Mouse (Mus musculus) midbrain, embryonic 15.5 days (tissue): Measurements from ENCODE around the gene Nudc. TPM values are rescaled to one million over a fixed set of nuclear protein-coding genes. Genes with fewer than 3 reads are reported as not detected.

Experiments
- ATAC-seq: fragments of 200-750 bp; cut with Nextera tagmentation; replicated peaks from 2 replicates; pipeline ENCODE4 v1.8.0; 2017; ENCODE audit warnings: moderate TSS enrichment
- H3K27ac ChIP-seq: fragments of 300-500 bp; sonication (generic); 2 replicates; pipeline ENCODE4 v1.5.1; 2015; ENCODE audit warnings: mild to moderate bottlenecking, inconsistent platforms
- H3K27me3 ChIP-seq: fragments of 300-500 bp; sonication (generic); replicated peaks from 2 replicates; pipeline ENCODE4 v1.6.1; 2015; ENCODE audit warnings: inconsistent platforms
- H3K36me3 ChIP-seq: fragments of 300-500 bp; sonication (generic); replicated peaks from 2 replicates; pipeline ENCODE4 v1.6.1; 2015; ENCODE audit warnings: inconsistent platforms
- H3K4me1 ChIP-seq: fragments of 300-500 bp; sonication (generic); 2 replicates; pipeline ENCODE4 v1.6.1; 2015; ENCODE audit warnings: inconsistent platforms
- H3K4me2 ChIP-seq: fragments of 300-500 bp; sonication (generic); 2 replicates; pipeline ENCODE4 v1.6.1; 2015; ENCODE audit warnings: inconsistent platforms, mild to moderate bottlenecking, moderate library complexity
- H3K4me3 ChIP-seq: fragments of 300-500 bp; sonication (generic); 2 replicates; pipeline ENCODE4 v1.5.1; 2015; ENCODE audit warnings: mild to moderate bottlenecking, inconsistent platforms
- H3K9ac ChIP-seq: fragments of 300-500 bp; sonication (generic); 2 replicates; pipeline ENCODE4 v1.6.1; 2015; ENCODE audit warnings: mild to moderate bottlenecking, inconsistent platforms
- H3K9me3 ChIP-seq: fragments of 300-500 bp; sonication (generic); 2 replicates; pipeline ENCODE4 v1.6.1; 2016; ENCODE audit warnings: inconsistent platforms
- WGBS: fragments of 180-500 bp; shearing (Covaris S2); methylation state at CpG from one replicate; pipeline ENCODE4 v1.1.7; 2015; ENCODE audit warnings: mixed read lengths; 5-methylcytosine and 5-hydroxymethylcytosine counted together
- polyA plus RNA-seq: library from polyadenylated mRNA; unstranded; fragments of >200 nt; fragmentation: Nextera tagmentation; extraction: Ambion mirVana; gene quantifications from 2 replicates; pipeline ENCODE4 v1.2.1, GENCODE M21; 2015

The Nudc gene
- polyA plus RNA-seq, 1 experiment from 2014 or later: 255 TPM

- H3K9me3 ChIP-seq: no peaks in the 10 kb centered on the region
- ATAC-seq: no peak
- no peak overlapping the region for H3K9ac ChIP-seq
- no peaks in the 10 kb centered on the region for H3K27me3 ChIP-seq
- H3K4me1 ChIP-seq: no peaks in the 10 kb centered on the region
- whole genome bisulfite sequencing: 72% methylated on average over 11 of the region's 11 CpGs
- no peak overlapping the region for H3K27ac ChIP-seq
- H3K36me3 ChIP-seq: no peaks in the 10 kb centered on the region
- H3K4me2 ChIP-seq: no peak overlapping the region
- no peak overlapping the region for H3K4me3 ChIP-seq
Observed at GRCm38 (mm10) chr4:133563123-133563571, 17.4 kb upstream of the Nudc start.

GRCm38 (mm10) chr4:133561622-133562021 lies 15.8 kb upstream of the Nudc start:
- Histone ChIP-seq H3K36me3 (no peaks in the 10 kb centered on the region), H3K4me2 (no peak overlapping the region), H3K9ac (no peak overlapping the region), H3K9me3 (no peaks in the 10 kb centered on the region), H3K4me3 (no peak overlapping the region), H3K27me3 (no peaks in the 10 kb centered on the region), H3K4me1 (no peaks in the 10 kb centered on the region), H3K27ac (no peak overlapping the region)
- 72% methylated on average over 4 of the region's 4 CpGs for WGBS
- no peak for ATAC-seq

- H3K36me3 ChIP-seq: no peaks in the 10 kb centered on the region
- 76% methylated on average over 4 of the region's 4 CpGs for WGBS
- no peaks in the 10 kb centered on the region for H3K9me3 ChIP-seq
- H3K4me1 ChIP-seq: no peaks in the 10 kb centered on the region
- H3K27ac ChIP-seq: no peak overlapping the region
- H3K27me3 ChIP-seq: no peaks in the 10 kb centered on the region
- no peak overlapping the region for H3K9ac ChIP-seq
- ATAC-seq: no peak
- no peak overlapping the region for H3K4me2 ChIP-seq
- no peak overlapping the region for H3K4me3 ChIP-seq
Observed at GRCm38 (mm10) chr4:133559846-133560245, 14.1 kb upstream of the Nudc start.

GRCm38 (mm10) chr4:133557041-133557717 lies 11.4 kb upstream of the Nudc start:
- Histone ChIP-seq H3K4me3 (no peak overlapping the region), H3K9ac (no peak overlapping the region), H3K36me3 (no peaks in the 10 kb centered on the region), H3K4me1 (no peaks in the 10 kb centered on the region), H3K27me3 (no peaks in the 10 kb centered on the region), H3K9me3 (no peaks in the 10 kb centered on the region), H3K27ac (no peak overlapping the region), H3K4me2 (no peak overlapping the region)
- ATAC-seq: no peak
- 41% methylated on average over 10 of the region's 10 CpGs for WGBS

- no peak for ATAC-seq
- H3K9me3 ChIP-seq: no peaks in the 10 kb centered on the region
- no peak overlapping the region for H3K4me3 ChIP-seq
- WGBS: 79% methylated on average over 19 of the region's 19 CpGs
- H3K36me3 ChIP-seq: no peaks in the 10 kb centered on the region
- no peak overlapping the region for H3K4me2 ChIP-seq
- no peak overlapping the region for H3K9ac ChIP-seq
- H3K27me3 ChIP-seq: no peaks in the 10 kb centered on the region; the same call in 1 of the 2 replicates
- H3K4me1 ChIP-seq: no peaks in the 10 kb centered on the region
- H3K27ac ChIP-seq: no peak overlapping the region
Observed at GRCm38 (mm10) chr4:133553448-133554330, 7.9 kb upstream of the Nudc start.

GRCm38 (mm10) chr4:133552768-133553447 lies 7.1 kb upstream of the Nudc start, which contains the start of gene Nr0b2:
Gene Nr0b2, plus strand, starts transcription at chr4:133553376.
- H3K27ac ChIP-seq: no peak within 1 kb of the TSS
- no peaks in the 10 kb centered on the region for H3K36me3 ChIP-seq
- no peaks in the 10 kb centered on the region; the same call in 1 of the 2 replicates for H3K27me3 ChIP-seq
- H3K4me2 ChIP-seq: no peak within 1 kb of the TSS
- ATAC-seq: no peak
- 78% methylated on average over 10 of the region's 10 CpGs for WGBS
- H3K9me3 ChIP-seq: no peaks in the 10 kb centered on the region
- no peak within 1 kb of the TSS for H3K4me3 ChIP-seq
- no peak within 1 kb of the TSS for H3K9ac ChIP-seq
- H3K4me1 ChIP-seq: no peaks in the 10 kb centered on the region

GRCm38 (mm10) chr4:133552029-133552428 lies 6.2 kb upstream of the Nudc start:
- Histone ChIP-seq H3K4me1 (no peaks in the 10 kb centered on the region), H3K36me3 (no peaks in the 10 kb centered on the region), H3K27me3 (no peaks in the 10 kb centered on the region; the same call in 1 of the 2 replicates), H3K4me3 (no peak overlapping the region), H3K9ac (no peak overlapping the region), H3K4me2 (no peak overlapping the region), H3K27ac (no peak overlapping the region), H3K9me3 (no peaks in the 10 kb centered on the region)
- no peak for ATAC-seq
- WGBS: 81% methylated on average over 1 of the region's 1 CpGs

GRCm38 (mm10) chr4:133536652-133537051 lies 9.1 kb downstream of the Nudc start:
- H3K9ac ChIP-seq: no peak overlapping the region
- no peak overlapping the region for H3K4me2 ChIP-seq
- peaks cover 44% of the 10 kb centered on the region for H3K36me3 ChIP-seq
- ATAC-seq: no peak
- H3K27me3 ChIP-seq: no peaks in the 10 kb centered on the region
- no peak overlapping the region for H3K4me3 ChIP-seq
- H3K27ac ChIP-seq: no peak overlapping the region
- H3K4me1 ChIP-seq: no peaks in the 10 kb centered on the region
- no peaks in the 10 kb centered on the region for H3K9me3 ChIP-seq
- WGBS: 89% methylated on average over 5 of the region's 5 CpGs

- Histone ChIP-seq H3K27me3 (no peaks in the 10 kb centered on the region), H3K27ac (no peak overlapping the region), H3K36me3 (peaks cover 48% of the 10 kb centered on the region), H3K4me1 (no peaks in the 10 kb centered on the region), H3K9ac (no peak overlapping the region), H3K9me3 (no peaks in the 10 kb centered on the region), H3K4me2 (no peak overlapping the region), H3K4me3 (no peak overlapping the region)
- ATAC-seq: no peak
- WGBS: 87% methylated on average over 3 of the region's 3 CpGs
Observed at GRCm38 (mm10) chr4:133536081-133536480, 9.7 kb downstream of the Nudc start.

GRCm38 (mm10) chr4:133532777-133533176 lies 13.0 kb downstream of the Nudc start:
- Histone ChIP-seq H3K9ac (no peak overlapping the region), H3K4me2 (no peak overlapping the region), H3K36me3 (peaks cover 39% of the 10 kb centered on the region), H3K9me3 (no peaks in the 10 kb centered on the region), H3K27ac (no peak overlapping the region), H3K27me3 (no peaks in the 10 kb centered on the region), H3K4me3 (no peak overlapping the region), H3K4me1 (no peaks in the 10 kb centered on the region)
- 91% methylated on average over 3 of the region's 3 CpGs for WGBS
- ATAC-seq: no peak

GRCm38 (mm10) chr4:133527788-133528187 lies 18.0 kb downstream of the Nudc start:
- Histone ChIP-seq H3K4me3 (no peak overlapping the region), H3K36me3 (peaks cover 20% of the 10 kb centered on the region), H3K4me1 (no peaks in the 10 kb centered on the region), H3K9me3 (no peaks in the 10 kb centered on the region), H3K9ac (no peak overlapping the region), H3K27me3 (no peaks in the 10 kb centered on the region), H3K27ac (no peak overlapping the region), H3K4me2 (no peak overlapping the region)
- WGBS: 76% methylated on average over 16 of the region's 16 CpGs
- no peak for ATAC-seq

GRCm38 (mm10) chr4:133521502-133521901 lies 24.3 kb downstream of the Nudc start:
- H3K27me3 ChIP-seq: peaks cover 42% of the 10 kb centered on the region
- 72% methylated on average over 2 of the region's 2 CpGs for WGBS

More at GRCm38 (mm10) chr4:133521502-133521901, 24.3 kb downstream of the Nudc start:
- no peak overlapping the region for H3K4me2 ChIP-seq
- H3K4me1 ChIP-seq: peaks cover 8% of the 10 kb centered on the region; the same call in 1 of the 2 replicates
- H3K9me3 ChIP-seq: no peaks in the 10 kb centered on the region
- no peak overlapping the region for H3K27ac ChIP-seq
- no peak for ATAC-seq
- H3K9ac ChIP-seq: no peak overlapping the region
- no peaks in the 10 kb centered on the region for H3K36me3 ChIP-seq
- H3K4me3 ChIP-seq: no peak overlapping the region
